Mouse (Mus musculus) testis, adult 2 months (tissue): ENCODE measurements around the gene Gbp6.
"Not testable (repeated sequence)": the region's sequence is repeated elsewhere in the genome, so short reads cannot be mapped to it uniquely, and the experiment has no call there.

Source experiments
- CTCF ChIP-seq: fragments of 200-500 bp; IDR thresholded peaks from 2 replicates; pipeline ENCODE4 v1.5.1; 2012; ENCODE audit warnings: low read depth, mild to moderate bottlenecking, inconsistent platforms, low read length, moderate library complexity; ENCODE audit not compliant: control insufficient read depth, insufficient read depth, insufficient replicate concordance
- POLR2A ChIP-seq: fragments of 200-500 bp; IDR thresholded peaks from 2 replicates; pipeline ENCODE4 v1.6.1; 2012; ENCODE audit warnings: low read depth, mild to moderate bottlenecking, inconsistent platforms, low read length, moderate library complexity; ENCODE audit not compliant: control insufficient read depth

DNA sequence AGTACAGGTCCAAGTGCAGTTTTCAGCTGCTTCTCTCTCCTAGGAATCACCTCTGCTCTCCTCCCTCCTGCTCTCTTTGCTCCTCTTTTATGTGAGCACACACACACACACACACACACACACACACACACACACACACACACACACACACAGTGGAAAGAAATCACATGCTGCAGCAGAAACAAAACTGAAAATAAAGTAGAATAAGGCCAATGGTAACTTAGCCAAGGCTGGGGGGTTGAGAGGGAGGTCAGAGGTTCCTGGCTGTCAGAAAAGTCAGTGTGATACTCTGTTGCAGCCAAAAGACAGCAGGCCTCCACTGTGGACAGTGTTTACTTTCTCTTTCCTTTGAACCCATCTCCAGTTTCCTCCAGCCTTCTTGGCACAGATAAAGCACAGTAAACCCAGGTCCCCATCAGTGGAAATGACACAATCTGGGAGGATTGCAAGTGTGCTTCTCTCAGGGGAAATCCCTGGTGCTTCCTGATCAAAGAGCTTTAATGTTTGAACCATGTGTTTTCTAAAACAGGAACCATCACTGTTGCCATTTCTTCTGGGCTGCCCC, 53.9 kb downstream of the Gbp6 start, which contains the start of gene Gbp10:
- not testable (repeated sequence) for TF ChIP-seq CTCF, POLR2A
